Mouse (Mus musculus): ENCODE results near the gene Hkdc1. TPM values are rescaled to one million over a fixed set of nuclear protein-coding genes. Genes with fewer than 3 reads are reported as not detected.

The Hkdc1 gene
- total RNA-seq, 2 experiments from 2014 or later, result not detected

- no peak for DNase-seq
Measured at GRCm38 (mm10) chr10:62379808-62380207, 42.5 kb downstream of the Hkdc1 start, which contains the start of gene Hk1. Hk1 (minus strand) TSS chr10:62379908.

GRCm38 (mm10) chr10:62358827-62359226, 63.5 kb downstream of the Hkdc1 start:
- no peak for DNase-seq

DNA sequence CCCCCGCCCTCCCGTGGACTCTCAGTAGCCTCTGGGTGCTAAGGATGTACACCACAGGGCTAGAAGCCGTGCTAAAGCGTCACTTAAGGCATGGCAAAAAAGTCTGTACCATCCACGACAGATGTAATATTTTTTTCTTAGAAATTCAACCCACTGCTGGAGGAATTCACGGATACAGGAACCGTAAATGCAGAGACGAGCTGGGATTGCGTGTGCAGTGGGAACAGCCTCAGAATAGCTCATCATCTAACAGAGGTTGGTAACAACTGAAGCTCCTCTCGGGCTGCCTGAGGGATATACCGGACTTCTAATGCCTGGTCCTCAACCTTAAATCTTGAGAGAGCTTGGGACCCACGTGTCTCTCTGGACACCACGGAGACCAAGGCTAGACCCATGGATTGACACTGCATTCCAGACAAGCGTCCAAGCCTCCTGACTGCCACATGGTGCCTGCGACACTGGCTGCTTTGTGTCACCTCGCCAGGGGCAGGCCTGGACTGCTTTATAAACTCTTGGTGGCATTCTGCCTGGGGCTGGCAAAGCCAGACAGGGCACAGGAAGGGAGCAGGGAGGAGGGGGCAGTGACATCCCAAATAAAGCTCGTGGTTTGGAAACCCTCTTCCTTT, 66.1 kb downstream of the Hkdc1 start:
- DNase-seq, result peak; percentile 60

DNA sequence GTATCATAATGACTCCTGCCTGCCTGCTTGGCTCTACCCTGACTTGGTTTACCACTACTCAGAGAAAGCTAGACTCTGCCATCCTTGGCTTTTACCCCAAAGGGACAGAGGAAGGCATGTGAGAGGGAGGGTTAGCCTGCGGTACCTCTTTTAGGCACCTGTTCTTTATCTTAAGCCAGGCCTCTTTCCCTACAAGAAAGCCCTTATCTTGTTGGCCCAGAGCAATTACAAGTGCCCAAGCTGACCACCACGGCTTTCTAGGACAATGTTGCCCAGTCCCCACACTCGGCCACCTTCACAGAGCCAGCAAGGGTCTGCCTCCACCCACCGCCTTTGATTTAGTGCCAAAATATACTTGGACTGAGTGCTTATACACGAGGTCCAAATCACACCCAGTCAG, 77.1 kb downstream of the Hkdc1 start:
- DNase-seq, result no peak

- no peak for DNase-seq
Measured at GRCm38 (mm10) chr10:62344004-62344752, 78.1 kb downstream of the Hkdc1 start.

DNA sequence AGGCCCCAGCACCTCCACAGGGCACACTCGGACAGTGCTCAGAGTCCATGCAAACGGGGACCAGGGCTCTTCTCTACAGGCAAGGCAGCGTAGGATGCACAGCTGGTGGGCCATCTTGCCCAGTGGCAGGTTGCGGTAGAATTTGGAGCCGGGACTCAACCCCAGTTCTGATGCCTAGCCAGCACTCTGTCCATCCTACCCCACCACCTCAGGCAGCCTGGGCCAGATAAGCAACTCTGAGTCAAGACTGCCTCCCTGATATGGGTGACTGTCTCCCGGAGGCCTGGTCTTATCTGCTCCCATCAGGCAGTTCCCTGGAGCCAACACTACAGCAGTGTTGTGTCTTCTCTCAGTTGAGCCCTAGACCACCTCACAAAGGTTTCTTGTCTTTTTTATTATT, 79.8 kb downstream of the Hkdc1 start:
- DNase-seq, result no peak

- DNase-seq, result no peak
Measured at GRCm38 (mm10) chr10:62341956-62342355, 80.3 kb downstream of the Hkdc1 start.

- no peak for DNase-seq
Measured at GRCm38 (mm10) chr10:62340991-62341390, 81.3 kb downstream of the Hkdc1 start.

- DNase-seq, result peak; percentile 99
Measured at GRCm38 (mm10) chr10:62340095-62340731, 82.1 kb downstream of the Hkdc1 start.

- DNase-seq, result peak; percentile 60
Measured at GRCm38 (mm10) chr10:62339211-62340094, 82.8 kb downstream of the Hkdc1 start.

DNA sequence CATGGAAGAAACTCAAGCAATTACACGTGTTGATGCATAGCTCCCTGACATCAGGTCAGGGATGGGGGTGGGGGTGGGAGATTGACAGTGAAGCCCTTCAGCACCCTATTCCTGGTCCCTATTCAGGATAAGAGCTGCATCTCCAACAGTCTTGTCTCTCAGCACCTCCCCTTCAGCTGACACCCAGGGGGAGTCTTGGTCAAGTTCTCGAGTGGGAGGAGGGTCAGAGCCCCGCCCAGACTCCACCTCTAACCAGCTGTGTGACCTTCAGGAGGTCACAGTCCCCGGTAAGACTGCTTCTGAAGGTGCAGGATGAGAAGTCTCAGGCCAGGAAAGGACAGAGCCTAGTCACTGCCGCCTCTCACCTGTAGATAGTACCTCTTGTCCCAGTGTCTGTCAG, 83.7 kb downstream of the Hkdc1 start:
- DNase-seq, result peak; percentile 52

- no peak for DNase-seq
Measured at GRCm38 (mm10) chr10:62338176-62338575, 84.1 kb downstream of the Hkdc1 start.

GRCm38 (mm10) chr10:62336601-62337578, 85.4 kb downstream of the Hkdc1 start:
- DNase-seq, result peak; percentile 66

DNA sequence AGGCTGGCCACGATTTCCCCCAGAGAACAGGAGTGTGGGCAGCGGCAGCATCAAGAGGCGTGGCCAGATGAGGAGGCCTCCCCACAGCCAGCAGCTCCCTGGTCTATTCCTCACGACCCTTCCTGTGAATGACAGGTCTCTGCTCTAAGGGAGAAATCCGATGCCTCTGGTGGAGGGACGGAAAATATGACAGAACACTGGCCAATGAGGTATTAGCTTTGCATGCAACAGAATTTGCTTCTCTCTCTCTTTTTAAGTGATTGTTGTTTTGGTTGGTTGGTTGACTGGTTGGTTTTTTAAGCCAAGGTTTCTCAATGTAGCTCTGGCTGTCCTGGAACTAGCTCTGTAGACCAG, 86.9 kb downstream of the Hkdc1 start:
- DNase-seq, result no peak

DNA sequence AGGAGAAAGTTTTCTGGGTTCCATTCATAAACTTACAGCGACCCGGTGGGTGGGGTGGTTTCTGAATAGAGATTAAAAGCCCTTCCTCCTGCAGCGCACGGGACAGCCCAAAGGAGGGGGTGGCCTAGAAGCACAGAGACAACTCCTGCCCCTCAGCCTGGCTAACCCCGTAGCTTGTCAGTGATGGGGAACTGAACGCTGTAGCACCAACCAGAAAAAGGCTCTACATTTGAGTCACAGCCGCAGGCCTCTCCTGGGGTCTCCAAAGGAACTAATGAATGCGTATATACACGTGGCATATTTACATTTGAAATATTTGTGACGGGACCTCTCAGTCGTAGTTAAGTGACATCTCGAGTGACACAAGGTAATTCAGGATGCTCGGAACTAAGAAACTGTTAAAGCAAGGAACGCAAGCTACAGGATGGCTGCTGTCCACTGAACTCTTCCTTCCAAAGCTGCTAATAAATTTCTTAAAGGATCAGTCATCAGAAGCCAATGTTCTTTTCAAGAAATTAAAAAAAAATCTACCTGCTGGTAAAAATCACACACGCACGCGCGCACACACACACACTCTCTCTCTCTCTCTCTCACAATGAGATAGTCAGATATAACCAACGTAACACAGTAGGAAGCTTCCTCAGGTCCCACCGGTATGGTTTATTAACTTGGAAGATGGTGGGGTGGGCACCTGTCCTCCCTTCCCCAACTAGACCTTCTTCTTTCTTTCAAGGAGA, 87.4 kb downstream of the Hkdc1 start:
- DNase-seq, result no peak

DNA sequence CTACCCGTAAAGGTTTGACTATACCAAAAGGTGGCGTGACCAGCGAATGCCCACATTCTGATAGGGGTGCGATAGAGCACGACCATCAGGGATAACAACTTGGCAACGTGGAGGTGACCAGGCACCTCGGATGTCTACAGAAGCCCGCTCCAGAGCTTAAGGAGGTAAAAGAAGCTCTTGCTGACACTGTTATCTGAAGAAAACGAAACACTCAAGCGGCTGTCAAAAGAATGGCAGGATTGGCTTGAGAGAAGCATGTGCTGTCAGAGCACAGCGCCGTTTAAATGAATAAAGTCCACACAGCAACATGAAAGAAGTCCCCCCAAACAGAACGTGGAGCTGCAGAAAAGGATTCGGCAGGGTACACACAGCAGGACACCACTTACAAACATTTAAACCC, 89.0 kb downstream of the Hkdc1 start:
- no peak for DNase-seq
